Mouse (Mus musculus): ENCODE measurements around the gene Zfp296. TPM values are rescaled to one million over a fixed set of nuclear protein-coding genes. Genes with fewer than 3 reads are reported as not detected.
A peak's percentile ranks its signal among the peaks of the same experiment; 100 is the strongest.

The Zfp296 gene
- total RNA-seq, 1 experiment: 32.2 TPM

GRCm38 (mm10) chr7:19607291-19607690, 30.2 kb downstream of the Zfp296 start:
- H3K9me3 ChIP-seq (ENCODE audit: control insufficient read depth, insufficient read depth, low read depth, low read length): no peaks in the 10 kb centered on the region
- no peak overlapping the region for H3K4me3 ChIP-seq (ENCODE audit: insufficient read depth in 1 of 2, low read depth in 1 of 2, low read length in 2 of 2, poor library complexity in 1 of 2, severe bottlenecking in 1 of 2)
- TF ChIP-seq HCFC1 (IDR thresholded peaks at IDR 0.05; ENCODE audit: borderline replicate concordance, insufficient read depth, low read length) (no peak), MAFK (IDR thresholded peaks at IDR 0.05; ENCODE audit: insufficient read depth, low read depth, low read length) (no peak), ZC3H11A (IDR thresholded peaks at IDR 0.05; ENCODE audit: borderline replicate concordance, low read depth, low read length) (no peak), ZNF384 (IDR thresholded peaks at IDR 0.05; ENCODE audit: low read depth, low read length) (no peak), CHD2 (IDR thresholded peaks at IDR 0.05; ENCODE audit: low read depth, low read length) (no peak)
- in situ Hi-C loops (cut with MboI; ENCODE audit: low sequenced_read_pairs in 2 of 2, unreplicated experiment in 2 of 2): no loop called here
- peaks cover 3 to 10% of the 10 kb centered on the region in 2 experiments; a peak in 3 of 4 replicates for H3K4me1 ChIP-seq (ENCODE audit: control insufficient read depth in 2 of 2, insufficient read depth in 2 of 2, low read length in 2 of 2, poor library complexity in 1 of 2)
- H3K9ac ChIP-seq (ENCODE audit: insufficient read depth, low read depth, low read length, poor library complexity, severe bottlenecking): no peak overlapping the region
- H3K27ac ChIP-seq (ENCODE audit: insufficient read depth, low read depth, low read length, poor library complexity, severe bottlenecking): no peak overlapping the region
- peaks cover 4% of the 10 kb centered on the region for H3K36me3 ChIP-seq (ENCODE audit: control insufficient read depth, insufficient read depth, low read length, poor library complexity, severe bottlenecking)
- no peak for DNase-seq (ENCODE audit: low read depth, low spot score)

DNA sequence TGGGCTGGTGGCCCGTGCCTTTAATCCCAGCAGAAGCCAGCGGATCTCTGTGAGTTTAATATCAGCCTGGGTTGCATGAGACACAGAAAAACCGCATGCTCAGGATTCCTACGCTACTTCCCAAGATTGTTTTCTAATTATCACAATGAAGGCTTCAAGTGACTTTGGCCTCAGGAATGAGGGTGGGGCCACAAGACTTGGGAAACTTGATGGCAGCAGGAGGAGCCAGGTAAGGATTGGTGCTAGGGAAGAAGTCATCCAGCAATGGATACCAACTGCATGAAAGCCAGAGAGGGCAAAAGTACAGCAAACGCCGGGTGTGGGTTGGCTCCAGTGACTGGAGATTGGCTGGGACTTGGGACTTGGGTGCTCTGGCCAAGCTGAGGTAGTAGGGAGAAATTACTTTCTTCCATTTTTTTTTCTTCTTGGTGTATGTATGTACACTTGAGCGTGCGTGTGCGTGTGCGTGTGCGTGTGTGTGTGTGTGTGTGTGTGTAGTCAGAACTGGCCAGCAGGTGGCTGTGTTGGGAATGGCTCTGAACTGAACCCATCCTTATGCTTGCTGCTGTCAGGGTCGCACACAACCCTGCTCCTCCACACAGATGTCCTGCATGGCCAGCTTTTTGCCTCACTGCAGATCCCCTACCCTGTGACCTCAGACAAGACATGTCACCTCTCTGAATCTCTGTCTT, 32.7 kb downstream of the Zfp296 start:
- no peak overlapping the region; a peak in 1 of 4 replicates for H3K4me3 ChIP-seq (ENCODE audit: insufficient read depth in 1 of 2, low read depth in 1 of 2, low read length in 2 of 2, poor library complexity in 1 of 2, severe bottlenecking in 1 of 2)
- peak overlapping the region; percentile 32 for H3K27ac ChIP-seq (ENCODE audit: insufficient read depth, low read depth, low read length, poor library complexity, severe bottlenecking)
- in situ Hi-C loops (cut with MboI; ENCODE audit: low sequenced_read_pairs in 2 of 2, unreplicated experiment in 2 of 2): no loop called here
- peaks cover 0 to 3% of the 10 kb centered on the region in 2 experiments; a peak in 2 of 4 replicates for H3K4me1 ChIP-seq (ENCODE audit: control insufficient read depth in 2 of 2, insufficient read depth in 2 of 2, low read length in 2 of 2, poor library complexity in 1 of 2)
- TF ChIP-seq CHD2 (IDR thresholded peaks at IDR 0.05; ENCODE audit: low read depth, low read length): 0 out of 2 replicates have a peak, but pooled peaks have one; percentile 19
- TF ChIP-seq ZNF384 (IDR thresholded peaks at IDR 0.05; ENCODE audit: low read depth, low read length): 0 out of 2 replicates have a peak, but pooled peaks have one; percentile 10
- no peak for TF ChIP-seq MAFK (IDR thresholded peaks at IDR 0.05; ENCODE audit: insufficient read depth, low read depth, low read length)
- H3K9ac ChIP-seq (ENCODE audit: insufficient read depth, low read depth, low read length, poor library complexity, severe bottlenecking): peak overlapping the region; percentile 17; the same call in 1 of the 2 replicates
- H3K9me3 ChIP-seq (ENCODE audit: control insufficient read depth, insufficient read depth, low read depth, low read length): no peaks in the 10 kb centered on the region
- peaks cover 7% of the 10 kb centered on the region; the same call in 1 of the 2 replicates for H3K36me3 ChIP-seq (ENCODE audit: control insufficient read depth, insufficient read depth, low read length, poor library complexity, severe bottlenecking)
- no peak for DNase-seq (ENCODE audit: low read depth, low spot score)

- Histone ChIP-seq H3K36me3 (ENCODE audit: control insufficient read depth, insufficient read depth, low read length, poor library complexity, severe bottlenecking) (peaks cover 15% of the 10 kb centered on the region; the same call in 1 of the 2 replicates), H3K4me1 (ENCODE audit: control insufficient read depth in 2 of 2, insufficient read depth in 2 of 2, low read length in 2 of 2, poor library complexity in 1 of 2) (peaks cover 0 to 3% of the 10 kb centered on the region in 2 experiments; a peak in 2 of 4 replicates), H3K9me3 (ENCODE audit: control insufficient read depth, insufficient read depth, low read depth, low read length) (no peaks in the 10 kb centered on the region), H3K27ac (ENCODE audit: insufficient read depth, low read depth, low read length, poor library complexity, severe bottlenecking) (no peak overlapping the region), H3K9ac (ENCODE audit: insufficient read depth, low read depth, low read length, poor library complexity, severe bottlenecking) (no peak overlapping the region), H3K4me3 (ENCODE audit: insufficient read depth in 1 of 2, low read depth in 1 of 2, low read length in 2 of 2, poor library complexity in 1 of 2, severe bottlenecking in 1 of 2) (no peak overlapping the region)
- no peak for DNase-seq (ENCODE audit: low read depth, low spot score)
- no peak for TF ChIP-seq CHD2 (IDR thresholded peaks at IDR 0.05; ENCODE audit: low read depth, low read length)
- TF ChIP-seq ZC3H11A (IDR thresholded peaks at IDR 0.05; ENCODE audit: borderline replicate concordance, low read depth, low read length): no peak
- TF ChIP-seq HCFC1 (IDR thresholded peaks at IDR 0.05; ENCODE audit: borderline replicate concordance, insufficient read depth, low read length): no peak
- TF ChIP-seq MAFK (IDR thresholded peaks at IDR 0.05; ENCODE audit: insufficient read depth, low read depth, low read length): no peak
- no peak for TF ChIP-seq ZNF384 (IDR thresholded peaks at IDR 0.05; ENCODE audit: low read depth, low read length)
- in situ Hi-C loops (cut with MboI; ENCODE audit: low sequenced_read_pairs in 2 of 2, unreplicated experiment in 2 of 2): no loop called here
These were observed 33.9 kb downstream of the Zfp296 start for GRCm38 (mm10) chr7:19610969-19611368.

DNA sequence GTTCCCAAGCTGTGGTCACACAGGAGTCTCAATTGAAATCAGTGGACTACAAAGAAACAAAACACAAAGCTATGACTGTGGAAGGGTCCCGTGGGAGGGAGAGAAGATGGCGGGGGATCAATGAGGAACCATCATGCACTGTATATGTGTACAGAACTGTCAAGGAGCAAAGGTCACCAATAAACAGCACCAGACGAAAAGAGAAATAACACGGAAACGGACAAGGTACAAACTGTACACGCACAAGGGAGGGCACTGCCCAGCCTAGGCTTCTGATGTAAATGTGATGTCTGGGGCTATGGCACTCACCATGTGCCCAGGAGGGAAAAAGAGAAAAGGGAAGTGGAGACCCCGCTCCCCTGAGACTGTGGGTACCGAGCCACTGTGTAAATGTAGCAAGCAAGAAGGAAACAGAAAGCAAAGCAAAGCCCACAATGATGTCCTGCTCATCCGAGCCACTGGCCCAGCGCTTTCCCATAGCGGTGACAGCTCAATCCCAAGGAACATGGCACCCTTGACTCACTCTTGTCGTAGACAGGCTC, 38.0 kb downstream of the Zfp296 start:
- Histone ChIP-seq H3K9me3 (ENCODE audit: control insufficient read depth, insufficient read depth, low read depth, low read length) (no peaks in the 10 kb centered on the region), H3K27ac (ENCODE audit: insufficient read depth, low read depth, low read length, poor library complexity, severe bottlenecking) (no peak overlapping the region), H3K9ac (ENCODE audit: insufficient read depth, low read depth, low read length, poor library complexity, severe bottlenecking) (no peak overlapping the region), H3K4me1 (ENCODE audit: control insufficient read depth in 2 of 2, insufficient read depth in 2 of 2, low read length in 2 of 2, poor library complexity in 1 of 2) (no peaks in the 10 kb centered on the region; a peak in 1 of 4 replicates), H3K4me3 (ENCODE audit: insufficient read depth in 1 of 2, low read depth in 1 of 2, low read length in 2 of 2, poor library complexity in 1 of 2, severe bottlenecking in 1 of 2) (no peak overlapping the region), H3K36me3 (ENCODE audit: control insufficient read depth, insufficient read depth, low read length, poor library complexity, severe bottlenecking) (peaks cover 15% of the 10 kb centered on the region; the same call in 1 of the 2 replicates)
- TF ChIP-seq CHD2 (IDR thresholded peaks at IDR 0.05; ENCODE audit: low read depth, low read length) (no peak), MAFK (IDR thresholded peaks at IDR 0.05; ENCODE audit: insufficient read depth, low read depth, low read length) (no peak), HCFC1 (IDR thresholded peaks at IDR 0.05; ENCODE audit: borderline replicate concordance, insufficient read depth, low read length) (no peak), ZC3H11A (IDR thresholded peaks at IDR 0.05; ENCODE audit: borderline replicate concordance, low read depth, low read length) (no peak), ZNF384 (IDR thresholded peaks at IDR 0.05; ENCODE audit: low read depth, low read length) (no peak)
- in situ Hi-C loops (cut with MboI; ENCODE audit: low sequenced_read_pairs in 2 of 2, unreplicated experiment in 2 of 2): no loop called here
- DNase-seq (ENCODE audit: low read depth, low spot score): no peak
